Comparison of ENCODE assay signal across 9 mouse cellular contexts in the genomic region with DNA sequence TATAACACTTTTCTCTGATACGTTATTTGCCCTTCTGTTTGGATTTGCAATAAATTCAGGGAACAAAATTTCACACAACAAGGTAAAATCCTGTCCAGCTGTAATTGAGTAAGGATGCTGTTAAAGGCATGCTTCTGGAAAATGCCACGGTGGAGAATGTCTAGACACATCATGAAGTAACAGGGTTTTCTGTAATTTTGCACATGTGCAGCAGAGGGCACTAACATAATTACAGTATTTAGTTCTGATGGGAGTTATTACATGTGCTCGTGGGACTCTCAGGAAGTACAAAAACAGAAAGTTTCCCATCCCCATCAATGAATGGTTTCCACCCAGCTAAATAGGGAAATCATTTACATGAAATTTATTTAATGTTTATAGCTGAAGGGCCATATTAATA. TPM values are rescaled to one million over a fixed set of nuclear protein-coding genes. Genes with fewer than 3 reads are reported as not detected.
A peak's percentile ranks its signal among the peaks of the same experiment; 100 is the strongest.
DNase-seq lines count a peak whose midpoint lies in the region; ATAC-seq and TF ChIP-seq lines count a peak whose summit lies in the region.
"Had no signal": no experiment of that assay in that cellular context is flagged by ENCODE, and none has a peak within 500 bp of the region (broad histone marks: within the 10 kb centered on the region; RNA-seq: fewer than 3 reads in every experiment).

No protein-coding gene starts in this region.

- H3K4me3 ChIP-seq in heart, adult 2 months, result no peak overlapping the region
- no peak overlapping the region for H3K4me3 ChIP-seq in heart, embryonic 12.5 days
- H3K4me3 ChIP-seq in forebrain, embryonic 14.5 days (ENCODE audit: low read depth, low read length), result no peak overlapping the region
- H3K4me3 ChIP-seq: stomach, embryonic 15.5 days had no signal

- no peak for TF ChIP-seq POLR2A in heart, adult 2 months (IDR thresholded peaks at IDR 0.05; ENCODE audit: insufficient read depth, low read depth, low read length)

- H3K27me3 ChIP-seq in heart, adult 2 months (ENCODE audit: control insufficient read depth, insufficient read depth, low read length), result no peaks in the 10 kb centered on the region
- H3K27me3 ChIP-seq in heart, embryonic 12.5 days (replicated peaks), result no peaks in the 10 kb centered on the region
- no peaks in the 10 kb centered on the region for H3K27me3 ChIP-seq in forebrain, embryonic 14.5 days (replicated peaks; ENCODE audit: control insufficient read depth, insufficient read depth, low read length)
- H3K27me3 ChIP-seq: stomach, embryonic 15.5 days had no signal

- no peak overlapping the region for H3K9ac ChIP-seq in heart, adult 2 months (ENCODE audit: low read depth, low read length)
- no peak overlapping the region for H3K9ac ChIP-seq in heart, embryonic 12.5 days
- H3K9ac ChIP-seq in forebrain, embryonic 14.5 days (ENCODE audit: low read length), result no peak overlapping the region
- H3K9ac ChIP-seq: stomach, embryonic 15.5 days had no signal

- no peaks in the 10 kb centered on the region for H3K9me3 ChIP-seq in heart, embryonic 12.5 days (replicated peaks)
- 0 out of 2 replicates have a peak, but pooled peaks cover 3% of the 10 kb centered on the region for H3K9me3 ChIP-seq in forebrain, embryonic 14.5 days (replicated peaks; ENCODE audit: control insufficient read depth, low read length)
- H3K9me3 ChIP-seq: stomach, embryonic 15.5 days had no signal

- TF ChIP-seq CTCF in heart, adult 2 months (IDR thresholded peaks at IDR 0.05), result peak; percentile 83

- no peaks in the 10 kb centered on the region for H3K4me1 ChIP-seq in heart, adult 2 months (ENCODE audit: control insufficient read depth, insufficient read depth, low read length)
- H3K4me1 ChIP-seq in heart, embryonic 12.5 days (replicated peaks), result no peaks in the 10 kb centered on the region
- no peaks in the 10 kb centered on the region for H3K4me1 ChIP-seq in forebrain, embryonic 14.5 days (ENCODE audit: control insufficient read depth, insufficient read depth, low read length)
- H3K4me1 ChIP-seq: stomach, embryonic 15.5 days had no signal

- DNase-seq in heart, adult 2 months, result peak in 1 of 2 experiments; percentile 8
- peak; percentile 9 to 42 for DNase-seq in urinary bladder, postnatal 36 days (ENCODE audit: low spot score in 2 of 2)
- DNase-seq in urinary bladder, postnatal 4 days (ENCODE audit: low spot score in 2 of 2), result no peak
- peak; percentile 81 for DNase-seq in forebrain, embryonic 14.5 days (ENCODE audit: low spot score)
- peak; percentile 44 for DNase-seq in layer of hippocampus, adult 9-11 months
- DNase-seq in right cerebral cortex, adult 2 months (ENCODE audit: low spot score in 2 of 2), result peak; percentile 69 to 71
- DNase-seq in yolk sac, embryonic 10.5 days (ENCODE audit: low spot score), result no peak

- H3K79me2 ChIP-seq in heart, adult 2 months (replicated peaks; ENCODE audit: control insufficient read depth, insufficient read depth, low read length), result no peaks in the 10 kb centered on the region

- intact Hi-C loops in heart, adult 2 months (cut with DNase I), result loop anchor here (1.0 to 2.0 kb wide), 2 partner anchors 74 to 220 kb away; no protein-coding TSS in a partner anchor

- H3K27ac ChIP-seq in heart, adult 2 months, result no peak overlapping the region
- no peak overlapping the region for H3K27ac ChIP-seq in heart, embryonic 12.5 days (ENCODE audit: poor library complexity, severe bottlenecking)
- no peak overlapping the region for H3K27ac ChIP-seq in forebrain, embryonic 14.5 days (ENCODE audit: low read depth, low read length)
- H3K27ac ChIP-seq: stomach, embryonic 15.5 days had no signal

- no peaks in the 10 kb centered on the region for H3K36me3 ChIP-seq in heart, adult 2 months (ENCODE audit: control insufficient read depth, insufficient read depth, low read length)
- no peaks in the 10 kb centered on the region for H3K36me3 ChIP-seq in heart, embryonic 12.5 days
- H3K36me3 ChIP-seq in forebrain, embryonic 14.5 days (ENCODE audit: control insufficient read depth, insufficient read depth, low read length), result no peaks in the 10 kb centered on the region
- H3K36me3 ChIP-seq: stomach, embryonic 15.5 days had no signal

- TF ChIP-seq EP300 in heart, adult 2 months (IDR thresholded peaks at IDR 0.05; ENCODE audit: insufficient read depth, low read depth, low read length), result no peak

- no peak overlapping the region for H3K4me2 ChIP-seq in heart, embryonic 12.5 days
- no peak overlapping the region for H3K4me2 ChIP-seq in forebrain, embryonic 14.5 days (ENCODE audit: low read length)
- H3K4me2 ChIP-seq: stomach, embryonic 15.5 days had no signal

- ATAC-seq in heart, embryonic 12.5 days (ENCODE audit: insufficient number of reproducible peaks, low FRiP score), result no peak
- peak; percentile 70; the same call in 1 of the 2 replicates for ATAC-seq in forebrain, embryonic 14.5 days

- WGBS in heart, adult 2 months, result 30% methylated on average over 3 of the region's 3 CpGs
- 43% methylated on average over 3 of the region's 3 CpGs for WGBS in heart, embryonic 12.5 days
- WGBS in forebrain, embryonic 14.5 days, result 36% methylated on average over 3 of the region's 3 CpGs

RNA-seq across cellular contexts. Expression of a gene that starts 7.8 kb away (rescaled TPM):
- 1 to 10 TPM; 1.9 to 2.7 TPM for total RNA-seq in heart, adult 2 months (2021)
- 1.3 and 1.9 TPM in 2 replicates for polyA plus RNA-seq in heart, adult 2 months (2012; rRNA removed)
- 6.8 and 7.1 TPM in 2 replicates for polyA plus RNA-seq in heart, embryonic 12.5 days (2016; fragmentation: Nextera tagmentation; extraction: Ambion mirVana)
- 5.9 and 6.9 TPM in 2 replicates for polyA plus RNA-seq in forebrain, embryonic 14.5 days (2014; fragmentation: Nextera tagmentation; extraction: Ambion mirVana)

Comparison
In these comparisons a context has a peak if more than half of its experiments do, and no peak if none do; other contexts are left out.
1. DNase-seq: peak in urinary bladder, postnatal 36 days (2 of 2), forebrain, embryonic 14.5 days (single experiment), layer of hippocampus, adult 9-11 months (single experiment) and right cerebral cortex, adult 2 months (2 of 2); none in urinary bladder, postnatal 4 days (0 of 2) and yolk sac, embryonic 10.5 days (single experiment).